Mouse (Mus musculus) neural tube, embryonic 15.5 days (tissue): Measurements from ENCODE around the gene Tenm1. TPM values are rescaled to one million over a fixed set of nuclear protein-coding genes. Genes with fewer than 3 reads are reported as not detected.

Experiments
- ATAC-seq: fragments of 200-750 bp; cut with Nextera tagmentation; 2 replicates; pipeline ENCODE4 v1.8.0; 2017; ENCODE audit warnings: mild to moderate bottlenecking, moderate TSS enrichment, moderate library complexity; ENCODE audit not compliant: low FRiP score
- H3K27ac ChIP-seq: fragments of 300-500 bp; sonication (generic); replicated peaks from 2 replicates; pipeline ENCODE4 v1.5.1; 2015; ENCODE audit warnings: mild to moderate bottlenecking, inconsistent platforms
- H3K27me3 ChIP-seq: fragments of 300-500 bp; sonication (generic); replicated peaks from 2 replicates; pipeline ENCODE4 v1.6.1; 2015; ENCODE audit warnings: inconsistent platforms
- H3K36me3 ChIP-seq: fragments of 300-500 bp; sonication (generic); 2 replicates; pipeline ENCODE4 v1.6.1; 2015; ENCODE audit warnings: inconsistent platforms
- H3K4me1 ChIP-seq: fragments of 300-500 bp; sonication (generic); 2 replicates; pipeline ENCODE4 v1.6.1; 2015; ENCODE audit warnings: inconsistent platforms
- H3K4me2 ChIP-seq: fragments of 300-500 bp; sonication (generic); 2 replicates; pipeline ENCODE4 v1.6.1; 2015; ENCODE audit warnings: inconsistent platforms, mild to moderate bottlenecking, moderate library complexity
- H3K4me3 ChIP-seq: fragments of 300-500 bp; sonication (generic); replicated peaks from 2 replicates; pipeline ENCODE4 v1.5.1; 2015; ENCODE audit warnings: mild to moderate bottlenecking, inconsistent platforms
- H3K9ac ChIP-seq: fragments of 300-500 bp; sonication (generic); replicated peaks from 2 replicates; pipeline ENCODE4 v1.6.1; 2015; ENCODE audit warnings: mild to moderate bottlenecking, inconsistent platforms
- H3K9me3 ChIP-seq: fragments of 300-500 bp; sonication (generic); replicated peaks from 2 replicates; pipeline ENCODE4 v1.6.1; 2016; ENCODE audit warnings: inconsistent platforms
- whole genome bisulfite sequencing: fragments of 180-500 bp; shearing (Covaris S2); methylation state at CpG from one replicate; pipeline ENCODE4 v1.1.7; 2015; ENCODE audit warnings: mixed read lengths; 5-methylcytosine and 5-hydroxymethylcytosine counted together
- polyA plus RNA-seq: library from polyadenylated mRNA; unstranded; fragments of >200 nt; fragmentation: Nextera tagmentation; extraction: Ambion mirVana; gene quantifications from 2 replicates; pipeline ENCODE4 v1.2.1, GENCODE M21; 2015

Gene Tenm1
- polyA plus RNA-seq, 1 experiment from 2014 or later = 31.2 TPM

- Histone ChIP-seq H3K4me1 (no peaks in the 10 kb centered on the region), H3K4me2 (no peak overlapping the region), H3K27ac (no peak overlapping the region), H3K9me3 (no peaks in the 10 kb centered on the region), H3K27me3 (no peaks in the 10 kb centered on the region), H3K9ac (no peak overlapping the region), H3K4me3 (no peak overlapping the region), H3K36me3 (no peaks in the 10 kb centered on the region)
- no peak for ATAC-seq
Observed at GRCm38 (mm10) chrX:42512567-42512966, 916.4 kb downstream of the Tenm1 start.

GRCm38 (mm10) chrX:42511105-42511504 is 917.8 kb downstream of the Tenm1 start:
- no peak overlapping the region for H3K4me3 ChIP-seq
- H3K36me3 ChIP-seq = no peaks in the 10 kb centered on the region
- no peaks in the 10 kb centered on the region for H3K9me3 ChIP-seq
- ATAC-seq = no peak
- H3K9ac ChIP-seq = no peak overlapping the region
- H3K4me2 ChIP-seq = no peak overlapping the region
- no peaks in the 10 kb centered on the region for H3K4me1 ChIP-seq
- WGBS = 93% methylated on average over 2 of the region's 2 CpGs
- H3K27me3 ChIP-seq = no peaks in the 10 kb centered on the region
- H3K27ac ChIP-seq = no peak overlapping the region

GRCm38 (mm10) chrX:42502291-42503043 is 926.5 kb downstream of the Tenm1 start, which contains the start of gene Sh2d1a:
Sh2d1a (plus strand) TSS chrX:42502453.
- no peak within 1 kb of the TSS for H3K4me3 ChIP-seq
- H3K27ac ChIP-seq = no peak within 1 kb of the TSS
- no peak for ATAC-seq
- WGBS = 75% methylated on average over 13 of the region's 13 CpGs
- no peak within 1 kb of the TSS for H3K9ac ChIP-seq
- no peaks in the 10 kb centered on the region for H3K27me3 ChIP-seq
- H3K4me1 ChIP-seq = no peaks in the 10 kb centered on the region
- no peaks in the 10 kb centered on the region for H3K36me3 ChIP-seq
- no peak within 1 kb of the TSS for H3K4me2 ChIP-seq
- no peaks in the 10 kb centered on the region for H3K9me3 ChIP-seq

GRCm38 (mm10) chrX:42500538-42500937 is 928.4 kb downstream of the Tenm1 start:
- H3K27ac ChIP-seq = no peak overlapping the region
- no peak for ATAC-seq
- no peaks in the 10 kb centered on the region for H3K4me1 ChIP-seq
- H3K27me3 ChIP-seq = no peaks in the 10 kb centered on the region
- no peak overlapping the region for H3K4me3 ChIP-seq
- H3K36me3 ChIP-seq = no peaks in the 10 kb centered on the region
- H3K9ac ChIP-seq = no peak overlapping the region
- H3K9me3 ChIP-seq = no peaks in the 10 kb centered on the region
- no peak overlapping the region for H3K4me2 ChIP-seq

GRCm38 (mm10) chrX:42490336-42490735 is 938.6 kb downstream of the Tenm1 start:
- Histone ChIP-seq H3K9me3 (no peaks in the 10 kb centered on the region), H3K4me3 (no peak overlapping the region), H3K9ac (no peak overlapping the region), H3K27ac (no peak overlapping the region), H3K27me3 (no peaks in the 10 kb centered on the region), H3K36me3 (no peaks in the 10 kb centered on the region), H3K4me2 (no peak overlapping the region), H3K4me1 (no peaks in the 10 kb centered on the region)
- no peak for ATAC-seq
- 90% methylated on average over 8 of the region's 8 CpGs for WGBS

- 92% methylated on average over 16 of the region's 16 CpGs for WGBS
- ATAC-seq = no peak
- H3K36me3 ChIP-seq = no peaks in the 10 kb centered on the region
Observed at GRCm38 (mm10) chrX:42489446-42489845, 939.5 kb downstream of the Tenm1 start, which contains the start of gene Tex13c2. Tex13c2 (plus strand) TSS chrX:42489691.

More at GRCm38 (mm10) chrX:42489446-42489845, 939.5 kb downstream of the Tenm1 start, which contains the start of gene Tex13c2:
- no peak within 1 kb of the TSS for H3K4me2 ChIP-seq
- no peak within 1 kb of the TSS for H3K27ac ChIP-seq
- H3K9me3 ChIP-seq = no peaks in the 10 kb centered on the region
- H3K4me1 ChIP-seq = no peaks in the 10 kb centered on the region
- H3K4me3 ChIP-seq = no peak within 1 kb of the TSS
- H3K27me3 ChIP-seq = no peaks in the 10 kb centered on the region
- no peak within 1 kb of the TSS for H3K9ac ChIP-seq

Other genes with a start within 250 kb of the Tenm1 start
- not detected in 2 replicates for gene Tex13c1, start 162.0 kb upstream of the Tenm1 start, polyA plus RNA-seq